Mouse (Mus musculus): ENCODE data around the gene St6galnac3.

DNA sequence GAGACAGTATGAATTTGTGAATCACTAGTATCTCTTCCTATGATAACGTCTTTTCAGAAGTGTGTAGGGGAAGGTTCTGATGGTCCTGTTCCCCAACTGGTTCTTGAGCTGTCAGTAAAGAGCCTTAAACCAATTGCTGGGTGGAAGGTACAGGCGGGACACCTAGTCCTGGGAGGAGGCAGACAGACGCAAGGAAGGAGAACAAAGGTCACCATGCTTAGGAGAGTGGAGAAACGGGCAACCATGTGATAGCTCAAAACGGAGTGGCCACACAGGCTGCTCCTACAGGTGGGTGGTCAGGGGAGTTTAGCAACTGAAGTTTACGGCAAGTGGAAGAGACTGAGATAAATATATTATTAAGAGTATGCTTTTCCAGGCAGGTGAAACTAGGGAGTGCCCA lies 164.1 kb downstream of the St6galnac3 start:
- TF ChIP-seq CTCF (IDR thresholded peaks at IDR 0.05; ENCODE audit: extremely low read depth, insufficient read depth, low read length) (no peak), POLR2A (IDR thresholded peaks at IDR 0.05; ENCODE audit: extremely low read depth, insufficient read depth, low read length) (no peak)
